Mouse (Mus musculus): ENCODE measurements around the gene Mepce.
"Not testable (repeated sequence)": the region's sequence is repeated elsewhere in the genome, so short reads cannot be mapped to it uniquely, and the experiment has no call there.

The Mepce gene

DNA sequence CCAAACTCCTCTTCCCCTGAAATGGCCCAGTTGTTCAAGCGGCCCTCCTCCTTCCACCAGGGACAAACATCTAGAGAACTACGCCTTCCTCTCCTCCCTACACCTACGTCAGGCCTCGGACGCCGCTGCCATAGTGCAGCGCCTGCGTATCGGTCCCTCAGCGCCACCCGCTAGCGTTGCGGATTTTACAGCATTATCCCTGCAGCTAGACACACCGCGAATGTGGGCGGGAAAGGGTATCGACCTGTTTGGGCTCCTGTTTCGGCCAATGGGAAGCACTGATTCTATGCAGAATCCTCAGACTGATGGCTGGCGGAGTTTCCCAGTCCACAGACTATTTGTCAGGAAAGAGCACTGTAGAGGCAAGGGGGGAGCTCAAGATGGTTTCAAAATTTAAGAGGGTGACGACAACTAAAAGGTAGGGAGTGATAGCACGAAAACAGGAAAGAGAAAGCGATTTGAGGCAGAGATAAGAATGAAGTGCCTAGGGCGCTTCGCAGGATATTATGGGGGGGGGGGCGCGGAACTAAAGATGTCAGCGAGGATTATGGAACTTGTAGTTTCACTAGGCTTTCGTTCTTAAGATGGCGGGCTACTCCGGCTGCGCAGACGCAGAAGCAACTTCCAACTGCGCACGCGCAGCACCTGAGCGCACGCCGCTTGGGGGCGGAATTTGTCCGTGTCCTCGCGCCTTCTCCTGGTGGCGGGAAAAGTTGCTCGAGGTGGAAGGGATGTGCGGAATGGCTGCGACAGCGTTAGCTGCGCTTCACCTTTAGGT is at the start of gene Mepce, which contains the start of gene Zcwpw1:
Gene Mepce (minus strand): TSS at position 505 of the 778 bp plus-strand sequence.
Gene Zcwpw1 (plus strand): TSS at position 648 of the 778 bp plus-strand sequence.
- peak; percentile 98 for DNase-seq (ENCODE audit: low spot score)

DNA sequence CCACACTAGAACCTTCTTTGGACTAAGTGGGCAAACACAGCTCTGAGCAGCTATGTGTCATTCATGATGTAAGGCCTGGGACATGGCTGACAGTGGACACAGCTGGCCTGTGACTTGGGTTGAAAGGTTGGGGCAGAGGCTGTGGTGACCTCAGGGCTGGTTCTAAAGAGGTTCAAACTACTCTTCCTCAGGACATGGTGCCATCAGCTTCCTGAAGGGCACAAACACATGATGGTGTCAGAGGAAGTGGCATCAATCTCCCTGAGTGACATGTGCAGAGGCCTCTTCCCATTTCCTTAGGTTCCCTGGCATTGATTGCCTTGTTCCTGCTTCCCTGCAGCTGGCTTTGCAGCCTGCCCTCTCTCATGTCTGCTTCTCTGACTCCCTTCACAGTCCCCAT is 49.7 kb upstream of the Mepce start:
- not testable (repeated sequence) for DNase-seq (ENCODE audit: low spot score)

DNA sequence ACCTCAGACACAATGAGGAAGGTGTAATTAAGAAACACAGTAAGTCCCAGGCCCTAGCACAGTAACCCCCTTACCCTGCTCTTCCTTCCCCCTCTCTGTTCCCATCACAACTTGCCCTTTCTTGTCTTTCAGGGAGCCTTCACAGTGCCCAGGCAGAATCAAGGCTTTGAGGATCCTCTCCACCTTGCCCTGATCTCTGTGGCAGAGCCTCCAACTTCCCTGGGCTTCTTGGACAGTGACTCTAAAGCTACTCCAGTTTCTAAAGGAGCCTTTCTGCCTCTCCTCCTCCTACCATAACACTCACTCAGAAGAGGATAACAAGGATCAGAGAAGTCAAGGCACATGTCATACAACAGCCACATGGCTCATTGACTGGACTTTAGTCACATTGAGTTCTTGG is 49.2 kb upstream of the Mepce start:
- DNase-seq (ENCODE audit: low spot score), result no peak

DNA sequence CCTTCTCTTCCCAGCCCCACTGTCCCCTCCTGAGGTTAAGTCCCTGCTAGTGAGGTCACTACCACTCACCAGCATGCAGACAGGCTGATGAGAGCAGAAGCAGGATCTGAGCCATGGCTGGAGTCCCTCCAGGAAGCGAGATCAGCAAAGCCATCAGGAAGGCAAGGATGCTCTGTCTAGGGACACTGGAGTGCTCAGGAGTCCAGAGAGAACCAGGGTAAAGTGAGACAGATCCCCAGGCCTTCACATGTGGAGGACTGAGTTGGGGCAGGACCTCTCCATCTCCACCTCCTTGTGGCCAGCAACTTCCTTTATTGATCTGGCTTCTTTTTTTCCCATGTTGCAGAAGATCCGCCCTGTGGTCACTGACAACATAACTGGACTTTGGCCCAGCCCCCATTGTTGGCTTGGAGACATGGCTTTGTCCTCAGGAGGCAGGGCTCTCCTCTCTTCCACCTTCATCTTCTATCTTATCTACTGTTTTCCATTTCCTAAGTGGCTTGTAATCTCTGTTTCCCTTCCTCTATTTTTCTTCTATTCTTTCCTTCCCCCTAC is 48.6 kb upstream of the Mepce start, which contains the start of gene Pilra:
Gene Pilra (minus strand): TSS at position 316 of the 555 bp plus-strand sequence.
- DNase-seq (ENCODE audit: low spot score), result not testable (repeated sequence)

DNA sequence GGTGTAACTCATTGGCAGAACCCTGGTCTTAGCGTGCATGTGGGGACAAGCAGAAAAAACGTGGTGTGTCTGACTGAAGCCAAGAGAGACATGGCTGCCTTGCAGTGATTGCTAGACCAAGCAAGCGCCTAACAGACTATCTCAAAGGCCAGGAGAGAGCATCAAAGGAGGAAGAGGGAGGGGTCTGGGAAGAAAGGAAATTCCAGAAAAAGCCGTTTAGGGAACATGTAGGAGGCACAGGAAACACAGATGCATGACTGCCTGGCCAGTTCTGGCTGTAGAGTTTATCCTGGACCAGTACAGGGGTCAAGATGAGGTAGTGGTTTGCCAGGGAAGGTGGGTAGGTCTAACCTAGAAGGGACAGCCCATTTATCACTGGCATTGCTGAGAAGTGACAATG is 46.0 kb upstream of the Mepce start:
- DNase-seq (ENCODE audit: low spot score), result peak; percentile 19

DNA sequence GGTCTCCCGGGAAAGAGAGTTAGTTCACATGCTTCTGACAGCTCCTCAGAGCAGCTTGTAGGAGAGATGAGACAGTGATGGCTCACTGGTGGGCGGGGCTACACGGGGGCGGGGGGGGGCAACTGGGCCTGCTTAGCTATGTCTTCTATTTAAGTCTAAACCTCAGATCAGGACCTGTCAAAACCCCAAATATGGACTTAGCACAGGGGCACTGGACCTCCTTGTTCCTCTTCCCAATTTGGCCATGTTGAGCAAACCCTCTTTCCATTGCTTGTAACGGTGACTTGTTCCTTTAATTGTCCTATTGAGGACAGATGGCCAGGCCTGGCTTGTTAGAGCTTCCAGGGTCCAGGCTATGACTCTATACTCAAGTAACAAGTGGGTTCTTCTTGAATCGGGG is 44.1 kb upstream of the Mepce start:
- DNase-seq (ENCODE audit: low spot score), result peak; percentile 17

DNA sequence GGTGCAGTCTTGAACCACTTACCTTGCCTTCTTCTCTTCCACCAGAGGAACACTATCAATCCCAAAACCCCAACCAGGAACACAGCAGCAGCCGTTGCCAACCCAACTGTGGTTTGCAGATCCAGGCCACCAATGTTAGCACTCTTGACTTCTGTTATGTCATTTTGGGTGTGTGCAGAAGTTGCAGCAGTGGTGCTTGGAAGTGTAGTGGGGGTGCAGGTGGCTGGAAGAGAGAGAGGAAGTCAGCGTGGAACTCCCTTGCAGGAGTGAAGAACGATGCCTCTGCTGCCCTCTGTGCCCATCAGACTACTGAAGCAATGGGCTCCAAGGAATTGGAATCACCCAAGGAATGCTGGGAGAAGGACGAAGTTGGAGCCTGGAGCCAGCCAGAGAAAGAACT is 43.7 kb upstream of the Mepce start:
- peak; percentile 31 for DNase-seq (ENCODE audit: low spot score)

DNA sequence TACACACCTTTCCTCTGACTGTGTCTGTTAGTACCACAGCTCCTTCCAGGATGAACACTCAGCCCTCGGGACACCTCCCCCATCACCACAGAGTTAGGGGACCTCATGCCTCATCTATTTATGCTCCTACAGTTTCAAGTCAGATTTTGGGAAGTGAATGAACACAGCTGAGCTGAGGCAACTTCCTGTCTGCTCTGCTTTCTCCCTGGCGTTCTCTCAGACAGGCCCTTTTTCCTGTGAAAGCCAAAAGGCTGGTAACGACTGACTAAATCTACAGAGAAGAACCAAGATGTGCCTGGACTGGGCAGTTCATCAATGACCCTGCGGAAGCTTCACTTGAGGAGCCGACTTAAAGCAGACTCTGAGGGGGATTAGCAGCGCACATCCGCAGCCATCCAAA is 42.8 kb upstream of the Mepce start:
- DNase-seq (ENCODE audit: low spot score), result peak; percentile 29

DNA sequence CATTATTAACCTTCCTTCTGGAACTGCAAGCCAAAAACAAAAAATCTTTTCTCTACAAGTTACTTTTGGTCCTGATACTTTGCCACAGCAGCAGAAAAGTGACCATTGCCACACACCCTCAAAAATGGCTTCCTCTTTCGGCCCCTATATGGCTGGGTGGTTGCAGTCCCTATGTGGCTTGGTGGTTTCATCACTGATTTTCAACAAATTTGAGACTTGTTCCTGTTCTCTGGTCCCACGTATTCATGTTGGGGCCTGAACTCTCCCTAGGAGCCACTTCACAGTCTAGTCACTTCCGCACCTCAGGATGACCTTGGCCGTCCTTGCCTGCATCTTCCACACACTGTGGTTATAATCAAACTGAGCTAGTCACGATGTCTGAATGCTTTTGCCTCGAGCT is 41.2 kb upstream of the Mepce start:
- DNase-seq (ENCODE audit: low spot score), result peak; percentile 25

DNA sequence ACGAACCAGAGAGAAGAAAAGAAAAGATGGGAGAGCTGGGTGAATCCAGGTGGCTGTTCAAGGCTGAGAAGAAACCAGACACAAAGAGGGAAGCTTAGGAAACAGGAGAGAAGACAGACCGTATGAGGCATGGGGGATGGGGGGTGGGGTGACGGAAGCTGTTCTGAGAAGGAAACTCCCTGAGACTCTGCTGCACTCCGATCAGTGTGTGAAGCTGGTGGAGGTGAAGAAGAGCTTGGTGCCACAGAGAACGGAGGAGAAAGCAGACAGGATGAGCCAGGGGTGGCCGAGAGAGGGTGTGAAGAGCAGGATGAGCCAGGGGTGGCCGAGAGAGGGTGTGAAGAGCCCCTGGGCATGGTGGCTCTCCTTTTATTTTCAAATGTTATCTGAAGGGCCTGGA is 39.0 kb upstream of the Mepce start:
- peak; percentile 33 for DNase-seq (ENCODE audit: low spot score)

DNA sequence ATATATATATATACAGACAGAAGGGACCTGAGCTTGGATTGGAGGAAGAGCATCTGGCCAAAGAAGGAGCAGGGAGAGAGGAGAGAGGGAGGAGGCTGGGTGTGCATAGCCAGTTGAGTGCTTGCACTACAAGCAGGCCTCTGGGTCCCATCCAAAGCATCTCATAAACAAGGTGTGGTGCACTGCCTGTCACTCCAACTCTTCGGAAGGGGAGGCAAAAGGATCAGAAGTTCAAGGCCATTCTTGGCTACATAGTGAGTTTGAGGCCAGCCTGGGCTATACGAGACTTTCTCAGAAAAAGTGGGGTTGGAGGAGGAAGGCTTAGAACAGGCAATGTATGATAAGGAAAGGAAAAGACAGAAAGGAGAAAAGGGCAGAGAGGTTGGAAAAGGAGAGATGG is 38.5 kb upstream of the Mepce start:
- peak; percentile 16 for DNase-seq (ENCODE audit: low spot score)

DNA sequence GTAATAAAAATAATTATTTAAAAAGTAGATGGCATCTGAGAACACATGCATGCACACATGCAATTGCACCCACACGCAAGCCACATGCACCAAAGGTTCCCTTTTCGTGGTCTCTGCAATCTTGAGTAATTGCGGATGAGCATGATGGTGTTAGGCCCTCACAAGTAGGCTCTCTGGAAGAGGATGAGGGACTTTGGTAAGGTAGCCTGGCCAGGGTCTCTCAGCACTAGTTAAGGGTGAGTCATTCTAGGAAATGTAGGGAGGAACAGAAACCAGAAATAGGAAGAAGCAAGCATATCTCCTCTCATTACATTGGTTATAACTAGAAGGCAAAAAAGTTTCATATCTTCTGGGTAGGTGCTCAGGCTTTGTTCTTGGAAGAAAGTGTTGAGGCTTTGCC is 37.6 kb upstream of the Mepce start:
- peak; percentile 21 for DNase-seq (ENCODE audit: low spot score)

DNA sequence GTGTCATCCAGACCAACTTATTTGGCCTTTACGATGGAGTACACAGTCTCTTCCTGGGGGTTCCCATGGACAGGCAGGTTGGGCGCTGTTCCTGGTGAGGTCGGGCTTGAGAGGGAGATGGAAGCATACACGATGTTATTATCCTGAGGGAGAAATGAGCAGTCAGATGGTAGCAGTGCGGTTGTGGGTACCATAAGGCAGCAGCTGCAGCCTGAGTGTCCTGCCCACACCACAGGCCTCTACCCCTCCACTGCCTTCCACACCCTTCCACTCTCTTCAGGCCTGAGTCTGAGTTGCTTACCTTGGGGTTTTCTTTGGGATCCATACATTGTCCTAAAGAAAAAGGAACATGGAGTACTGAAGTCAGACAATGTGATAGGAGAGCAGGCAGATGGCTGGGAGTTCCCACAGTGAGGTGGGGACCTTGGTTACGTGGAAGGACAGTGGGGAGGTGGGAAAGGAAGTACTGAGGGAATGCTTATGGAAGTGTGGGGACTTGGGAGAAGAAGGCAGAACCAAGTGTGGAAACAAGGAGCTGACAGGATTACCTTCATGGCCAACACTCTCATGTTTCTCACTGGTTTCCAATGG is 36.1 kb upstream of the Mepce start:
- peak; percentile 36 for DNase-seq (ENCODE audit: low spot score)

DNA sequence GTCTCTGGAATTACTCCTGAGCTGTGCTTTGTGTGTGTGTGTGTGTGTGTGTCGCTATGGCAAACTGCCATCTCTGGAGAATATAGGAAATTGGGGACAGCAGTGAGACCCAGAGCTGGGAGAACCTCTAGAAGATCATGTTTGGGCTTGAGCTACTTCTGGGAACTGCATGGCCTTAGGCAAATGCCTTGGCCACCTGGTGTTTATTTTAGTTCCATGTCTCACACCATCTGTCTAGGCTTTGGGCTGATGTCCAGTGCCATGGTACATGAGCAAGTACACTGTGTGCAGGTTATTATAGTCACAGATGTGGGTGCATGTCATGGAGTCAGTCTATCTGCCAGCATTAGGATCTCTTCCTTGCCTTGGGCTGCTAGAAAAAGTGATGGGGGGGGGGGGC is 35.1 kb upstream of the Mepce start:
- DNase-seq (ENCODE audit: low spot score), result no peak

DNA sequence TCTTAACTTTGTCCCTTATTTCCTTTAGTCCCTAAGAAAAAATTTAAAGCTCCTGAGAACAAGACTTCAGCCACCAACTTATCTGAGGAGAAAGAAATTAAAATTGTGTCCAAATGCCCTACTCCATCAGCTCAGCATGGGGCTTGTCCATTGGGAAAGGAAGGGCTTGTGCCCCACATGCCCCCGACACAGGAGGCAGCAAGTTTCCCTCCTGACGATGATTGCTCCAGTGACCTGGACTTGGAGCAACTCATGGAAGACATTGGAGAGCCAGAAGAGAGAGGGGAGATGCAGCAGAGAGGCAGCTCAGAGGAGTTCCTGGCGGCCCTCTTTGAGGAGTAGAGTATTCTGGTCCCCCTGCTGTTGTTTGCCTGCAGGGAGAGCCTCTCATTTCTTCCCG is 34.7 kb upstream of the Mepce start:
- DNase-seq (ENCODE audit: low spot score), result peak; percentile 20

DNA sequence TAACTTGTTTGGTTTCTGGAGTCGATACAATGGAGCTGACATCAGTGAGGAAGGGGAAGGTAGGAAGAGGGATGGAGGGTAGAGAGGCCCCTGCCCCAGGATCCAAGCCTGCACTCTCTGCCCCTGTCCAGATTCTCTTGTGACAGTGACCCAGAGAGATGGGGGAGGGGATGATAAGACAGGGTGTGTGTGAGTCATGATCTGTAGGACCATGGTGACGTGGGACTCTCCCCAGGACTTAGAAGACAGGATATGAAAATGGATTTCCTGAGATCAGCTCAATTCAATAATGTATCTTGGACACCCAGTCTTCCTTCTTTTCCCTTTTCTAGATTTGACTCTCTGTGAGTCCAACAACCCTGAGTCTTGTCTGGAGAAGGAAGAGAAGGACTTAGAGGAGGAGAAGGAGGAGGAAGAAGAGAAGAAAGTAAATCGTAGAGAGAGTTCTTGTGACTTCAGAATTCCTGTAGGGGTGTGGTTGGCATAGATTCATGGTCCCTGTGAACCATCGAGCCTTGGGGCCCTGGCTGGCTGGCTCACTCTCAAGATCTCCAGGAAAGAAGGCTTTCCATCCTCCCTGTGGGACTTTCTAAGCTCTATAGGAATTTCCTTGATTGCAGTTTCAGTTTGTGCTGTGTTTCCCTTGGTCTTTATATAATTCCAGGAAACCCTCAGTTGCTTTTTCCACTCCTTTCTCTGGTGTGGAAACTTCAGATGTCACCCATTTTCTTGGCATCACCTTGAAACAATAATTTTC is 30.2 kb upstream of the Mepce start:
- DNase-seq (ENCODE audit: low spot score), result peak; percentile 25

DNA sequence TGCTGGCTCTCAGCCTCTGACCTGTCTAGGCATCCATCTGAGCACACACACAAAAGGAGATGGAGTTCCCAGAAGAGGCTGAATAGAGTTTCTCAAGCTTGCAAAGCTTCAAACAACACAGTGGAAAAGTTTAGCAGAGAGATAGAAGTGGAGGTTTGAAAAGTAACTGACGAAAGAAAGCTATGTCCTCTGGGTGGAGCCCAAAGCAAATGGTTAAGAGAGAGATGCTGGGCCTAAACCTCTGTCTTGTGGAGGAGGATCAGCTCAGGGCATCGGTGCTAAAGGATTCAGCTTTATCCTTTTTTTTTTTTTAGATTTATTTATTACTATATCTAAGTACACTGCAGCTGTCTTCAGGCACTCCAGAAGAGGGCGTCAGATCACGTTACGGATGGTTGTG is 20.9 kb upstream of the Mepce start:
- DNase-seq (ENCODE audit: low spot score), result no peak

DNA sequence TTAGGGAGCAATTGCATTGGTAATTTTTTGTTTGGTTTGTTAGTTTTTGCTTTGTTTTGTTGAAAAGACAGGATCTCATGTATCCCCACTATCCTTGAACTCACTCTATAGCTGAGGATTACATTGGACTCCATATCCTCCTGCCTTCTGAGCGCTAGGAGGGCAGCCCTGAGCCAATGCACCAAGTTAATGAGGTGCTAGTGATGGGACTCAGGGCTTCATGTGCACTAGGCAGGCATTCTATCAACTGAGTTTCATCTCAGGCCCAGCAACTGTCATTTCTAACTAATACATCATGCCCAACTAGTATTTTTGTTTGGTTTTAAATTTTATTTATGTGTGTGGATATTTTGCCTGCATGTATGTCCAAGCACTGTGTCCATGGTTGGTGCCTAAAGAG is 18.7 kb upstream of the Mepce start:
- DNase-seq (ENCODE audit: low spot score), result no peak

DNA sequence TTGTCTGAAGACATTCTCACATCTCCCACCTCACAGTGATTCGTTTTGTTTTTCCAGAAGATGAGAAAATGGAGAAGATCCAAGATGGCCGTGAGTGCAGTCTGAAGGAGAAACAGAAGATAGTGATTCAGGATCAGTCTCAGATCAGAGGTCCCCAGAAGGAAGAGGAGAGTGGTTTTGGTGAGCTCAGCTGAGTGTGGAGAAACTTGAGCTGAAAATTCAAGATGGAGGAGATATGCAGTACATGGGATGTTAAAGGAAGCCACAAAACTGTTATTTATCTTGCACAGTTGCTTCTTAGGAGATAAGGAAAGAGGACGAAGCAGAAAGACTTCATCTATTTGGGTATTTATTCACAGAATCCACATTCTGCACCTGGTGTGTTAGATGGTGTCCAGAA is 13.5 kb upstream of the Mepce start:
- no peak for DNase-seq (ENCODE audit: low spot score)

DNA sequence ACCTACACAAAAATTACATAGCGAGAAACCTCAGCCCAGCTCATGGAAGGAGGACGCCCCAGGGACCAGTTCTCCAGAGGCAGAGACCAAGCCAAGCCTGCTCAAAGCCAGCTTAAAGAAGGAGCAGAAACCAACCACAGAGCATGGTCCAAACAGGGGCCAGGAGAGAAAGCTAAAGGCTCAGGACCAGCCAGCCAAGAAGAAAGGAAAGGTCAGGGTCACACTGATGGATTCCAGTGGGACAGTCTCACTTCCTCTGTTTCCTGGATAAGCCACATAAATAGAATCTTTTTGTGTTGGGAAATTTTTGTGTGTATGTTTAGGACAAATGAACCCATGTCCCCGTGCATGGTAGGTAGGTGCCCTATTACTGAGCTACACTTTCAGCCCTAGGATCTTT is 9.2 kb upstream of the Mepce start:
- DNase-seq (ENCODE audit: low spot score), result no peak

DNA sequence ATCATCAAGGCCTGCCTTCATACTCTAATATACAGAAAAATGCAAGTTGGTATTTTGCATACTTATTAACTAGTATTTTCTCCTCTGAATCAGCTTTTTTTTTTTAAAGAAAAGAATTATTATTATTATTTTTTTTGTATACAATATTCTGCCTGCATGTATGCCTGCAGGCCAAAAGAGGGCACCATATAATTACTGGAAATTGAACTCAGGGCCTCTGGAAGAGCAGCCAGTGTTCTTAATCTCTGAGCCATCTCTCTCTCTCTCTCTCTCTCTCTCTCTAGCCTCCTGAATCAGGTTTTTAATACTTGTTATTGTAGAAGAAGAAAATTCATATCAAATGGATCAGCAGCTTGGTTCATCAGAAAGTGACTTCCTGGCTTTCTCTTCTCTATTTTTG is 4.1 kb upstream of the Mepce start:
- DNase-seq (ENCODE audit: low spot score), result no peak

DNA sequence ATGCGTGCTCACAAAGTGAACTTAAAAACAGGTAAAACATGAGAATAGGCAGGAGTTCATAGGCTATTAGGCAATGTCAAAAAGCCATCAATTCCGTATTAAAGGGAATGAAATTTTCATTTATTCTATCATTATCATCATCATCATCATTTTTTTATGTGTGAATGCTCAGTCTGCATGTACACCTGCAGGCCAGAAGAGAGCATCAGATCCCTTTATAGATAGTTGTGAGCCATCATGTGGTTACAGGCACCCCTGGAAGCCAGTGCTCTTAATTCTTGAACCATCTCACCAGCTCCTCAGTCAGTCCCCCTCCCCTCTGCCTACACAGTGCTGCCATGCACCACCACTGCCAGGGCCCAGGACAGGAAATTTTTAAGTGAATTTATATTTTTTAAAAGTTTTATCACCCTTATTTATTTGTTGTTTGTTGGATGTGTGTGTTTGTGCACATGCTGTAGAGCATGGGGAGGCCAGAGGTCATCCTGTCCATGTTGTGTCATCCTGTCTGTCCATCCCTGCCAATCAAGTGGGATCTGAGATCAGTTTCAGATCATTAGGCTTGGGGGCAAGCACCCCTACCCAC is 1.6 kb upstream of the Mepce start:
- no peak for DNase-seq (ENCODE audit: low spot score)

Measured in testis, postnatal 10 days (tissue).